Mouse (Mus musculus): Measurements from ENCODE around the gene Wasl. TPM values are rescaled to one million over a fixed set of nuclear protein-coding genes. Genes with fewer than 3 reads are reported as not detected.

Gene Wasl
- polyA plus RNA-seq, 1 experiment: not detected

GRCm38 (mm10) chr6:24568963-24569362 lies 95.8 kb downstream of the Wasl start:
- WGBS: 83% methylated on average over 5 of the region's 5 CpGs
- no peak for TF ChIP-seq POLR2A (IDR thresholded peaks at IDR 0.05; ENCODE audit: insufficient read depth, low read depth, low read length)
- no peak for TF ChIP-seq CTCF (IDR thresholded peaks at IDR 0.05; ENCODE audit: insufficient read depth, low read depth, low read length)
- Histone ChIP-seq H3K4me3 (ENCODE audit: insufficient read depth, low read depth, low read length) (no peak overlapping the region), H3K4me1 (ENCODE audit: control insufficient read depth, insufficient read depth, low read length) (no peaks in the 10 kb centered on the region), H3K27ac (ENCODE audit: insufficient read depth, low read depth, low read length) (no peak overlapping the region)

- no peak for TF ChIP-seq POLR2A (IDR thresholded peaks at IDR 0.05; ENCODE audit: insufficient read depth, low read depth, low read length)
- TF ChIP-seq CTCF (IDR thresholded peaks at IDR 0.05; ENCODE audit: insufficient read depth, low read depth, low read length): no peak
- WGBS: 96% methylated on average over 1 of the region's 1 CpGs
- Histone ChIP-seq H3K27ac (ENCODE audit: insufficient read depth, low read depth, low read length) (no peak overlapping the region), H3K4me3 (ENCODE audit: insufficient read depth, low read depth, low read length) (no peak overlapping the region), H3K4me1 (ENCODE audit: control insufficient read depth, insufficient read depth, low read length) (no peaks in the 10 kb centered on the region)
Observed at GRCm38 (mm10) chr6:24564886-24565285, 99.9 kb downstream of the Wasl start.

GRCm38 (mm10) chr6:24564081-24564480 lies 100.7 kb downstream of the Wasl start:
- Histone ChIP-seq H3K4me1 (ENCODE audit: control insufficient read depth, insufficient read depth, low read length) (no peaks in the 10 kb centered on the region), H3K4me3 (ENCODE audit: insufficient read depth, low read depth, low read length) (no peak overlapping the region), H3K27ac (ENCODE audit: insufficient read depth, low read depth, low read length) (no peak overlapping the region)
- no peak for TF ChIP-seq POLR2A (IDR thresholded peaks at IDR 0.05; ENCODE audit: insufficient read depth, low read depth, low read length)
- WGBS: 81% methylated on average over 9 of the region's 9 CpGs

Other genes with a start within 250 kb of the Wasl start
- not detected in 2 replicates for gene Iqub, start 149.9 kb downstream of the Wasl start, polyA plus RNA-seq (2012; ENCODE audit: insufficient read depth, insufficient read length, low replicate concordance, missing spikeins)
- gene Ndufa5, start 137.0 kb downstream of the Wasl start, polyA plus RNA-seq (2012; ENCODE audit: insufficient read depth, insufficient read length, low replicate concordance, missing spikeins): not detected in 2 replicates
- not detected in 2 replicates for gene Asb15, start 136.9 kb downstream of the Wasl start, polyA plus RNA-seq (2012; ENCODE audit: insufficient read depth, insufficient read length, low replicate concordance, missing spikeins)
- not detected in 2 replicates for gene Lmod2, start 67.2 kb downstream of the Wasl start, polyA plus RNA-seq (2012; ENCODE audit: insufficient read depth, insufficient read length, low replicate concordance, missing spikeins)
- gene Hyal6, start 68.2 kb upstream of the Wasl start, polyA plus RNA-seq (2012; ENCODE audit: insufficient read depth, insufficient read length, low replicate concordance, missing spikeins): not detected in 2 replicates
- not detected in 2 replicates for gene Hyal4, start 83.3 kb upstream of the Wasl start, polyA plus RNA-seq (2012; ENCODE audit: insufficient read depth, insufficient read length, low replicate concordance, missing spikeins)
- gene Spam1, start 126.2 kb upstream of the Wasl start, polyA plus RNA-seq (2012; ENCODE audit: insufficient read depth, insufficient read length, low replicate concordance, missing spikeins): not detected in 2 replicates
- not detected in 2 replicates for gene Hyal5, start 193.0 kb upstream of the Wasl start, polyA plus RNA-seq (2012; ENCODE audit: insufficient read depth, insufficient read length, low replicate concordance, missing spikeins)